Mouse (Mus musculus) lung, adult 2 months (tissue): ENCODE results near the gene Hyal3.

Source experiments
- CTCF ChIP-seq: fragments of 200-500 bp; IDR thresholded peaks from 2 replicates; pipeline ENCODE4 v1.5.1; 2011; ENCODE audit warnings: mild to moderate bottlenecking, low read length, control low read depth; ENCODE audit not compliant: insufficient read depth
- POLR2A ChIP-seq: fragments of 200-500 bp; IDR thresholded peaks from 2 replicates; pipeline ENCODE4 v1.6.1; 2011; ENCODE audit warnings: low read depth, mild to moderate bottlenecking, control low read depth, low read length, borderline replicate concordance; ENCODE audit errors: extremely low read depth

- TF ChIP-seq POLR2A: no peak
- no peak for TF ChIP-seq CTCF
Observed at GRCm38 (mm10) chr9:107596619-107597569, 16.3 kb downstream of the Hyal3 start.
